ENCODE assay signal across 10 mouse cellular contexts in genomic region chr19:47472881-47473400, GRCm38 (mm10). TPM values are rescaled to one million over a fixed set of nuclear protein-coding genes. Genes with fewer than 3 reads are reported as not detected.
DNase-seq lines count a peak whose midpoint lies in the region; ATAC-seq and TF ChIP-seq lines count a peak whose summit lies in the region.
"Had no signal": no experiment of that assay in that cellular context is flagged by ENCODE, and none has a peak within 500 bp of the region (broad histone marks: within the 10 kb centered on the region; RNA-seq: fewer than 3 reads in every experiment).

No protein-coding gene starts in this region.

- no peak for TF ChIP-seq CTCF in lung, postnatal 0 days (IDR thresholded peaks at IDR 0.05)
- no peak for TF ChIP-seq CTCF in hindbrain, postnatal 0 days (IDR thresholded peaks at IDR 0.05; ENCODE audit: low read depth)

- no peak for TF ChIP-seq EP300 in lung, postnatal 0 days (IDR thresholded peaks at IDR 0.05)

- no peaks in the 10 kb centered on the region for H3K9me3 ChIP-seq in lung, embryonic 16.5 days (ENCODE audit: control insufficient read depth, low read length)
- no peaks in the 10 kb centered on the region for H3K9me3 ChIP-seq in lung, postnatal 0 days (ENCODE audit: low read length)
- H3K9me3 ChIP-seq in hindbrain, postnatal 0 days (ENCODE audit: low read length), result no peaks in the 10 kb centered on the region

- no peak overlapping the region for H3K9ac ChIP-seq in lung, embryonic 16.5 days (ENCODE audit: low read length)
- no peak overlapping the region for H3K9ac ChIP-seq in lung, postnatal 0 days (replicated peaks; ENCODE audit: low read depth)
- H3K9ac ChIP-seq in hindbrain, postnatal 0 days (replicated peaks; ENCODE audit: low read length), result no peak overlapping the region

- DNase-seq in cerebellum, postnatal 14 days, result peak; percentile 22 to 26
- no peak for DNase-seq in cerebellum, adult 8-10 months
- DNase-seq in lung, postnatal 0 days (ENCODE audit: low spot score), result no peak
- DNase-seq in hindbrain, postnatal 0 days (ENCODE audit: low spot score), result peak; percentile 40
- peak; percentile 62 for DNase-seq in testis, postnatal 10 days (ENCODE audit: low spot score)
- DNase-seq in left cerebral cortex, adult 18-20 months (ENCODE audit: low spot score in 2 of 2), result no peak
- DNase-seq: kidney, adult 9 months had no signal

- no peak overlapping the region for H3K27ac ChIP-seq in lung, embryonic 16.5 days (ENCODE audit: low read length)
- H3K27ac ChIP-seq in lung, postnatal 0 days (ENCODE audit: low read length), result no peak overlapping the region
- no peak overlapping the region for H3K27ac ChIP-seq in hindbrain, postnatal 0 days
- H3K27ac ChIP-seq: macrophage had no signal

- no peak overlapping the region for H3K4me3 ChIP-seq in lung, embryonic 16.5 days (ENCODE audit: low read length)
- H3K4me3 ChIP-seq in lung, postnatal 0 days (ENCODE audit: low read depth, low read length), result no peak overlapping the region
- no peak overlapping the region for H3K4me3 ChIP-seq in hindbrain, postnatal 0 days (ENCODE audit: low read length)

- no peaks in the 10 kb centered on the region for H3K27me3 ChIP-seq in lung, embryonic 16.5 days (ENCODE audit: control insufficient read depth, insufficient read depth, low read depth, low read length)
- H3K27me3 ChIP-seq in lung, postnatal 0 days (replicated peaks; ENCODE audit: insufficient read depth, low read length), result no peaks in the 10 kb centered on the region
- H3K27me3 ChIP-seq in hindbrain, postnatal 0 days (ENCODE audit: insufficient read depth, low read length), result no peaks in the 10 kb centered on the region

- no peaks in the 10 kb centered on the region for H3K36me3 ChIP-seq in lung, embryonic 16.5 days (ENCODE audit: control insufficient read depth, insufficient read depth, low read length)
- H3K36me3 ChIP-seq in lung, postnatal 0 days (ENCODE audit: insufficient read depth, low read length), result no peaks in the 10 kb centered on the region
- no peaks in the 10 kb centered on the region for H3K36me3 ChIP-seq in hindbrain, postnatal 0 days (ENCODE audit: insufficient read depth, low read length)

- H3K4me2 ChIP-seq in lung, embryonic 16.5 days (ENCODE audit: low read depth, low read length), result no peak overlapping the region
- H3K4me2 ChIP-seq in lung, postnatal 0 days (replicated peaks; ENCODE audit: low read depth, low read length), result no peak overlapping the region
- H3K4me2 ChIP-seq in hindbrain, postnatal 0 days (ENCODE audit: low read depth, low read length), result peak overlapping the region; percentile 36; the same call in 1 of the 2 replicates

- peak; percentile 15; the same call in 1 of the 2 replicates for ATAC-seq in lung, embryonic 16.5 days (ENCODE audit: low read depth)
- ATAC-seq in lung, postnatal 0 days, result no peak
- 0 out of 2 replicates have a peak, but pooled peaks have one; percentile 43 for ATAC-seq in hindbrain, postnatal 0 days
- no peak for ATAC-seq in granulocyte monocyte progenitor cell, adult 5-6 weeks (replicated peaks; ENCODE audit: poor library complexity, severe bottlenecking)

- no peaks in the 10 kb centered on the region; the same call in 1 of the 2 replicates for H3K4me1 ChIP-seq in lung, embryonic 16.5 days (replicated peaks; ENCODE audit: control insufficient read depth, insufficient read depth, low read length)
- H3K4me1 ChIP-seq in lung, postnatal 0 days (ENCODE audit: insufficient read depth, low read depth, low read length), result no peaks in the 10 kb centered on the region
- peaks cover 7% of the 10 kb centered on the region; the same call in 1 of the 2 replicates for H3K4me1 ChIP-seq in hindbrain, postnatal 0 days (ENCODE audit: insufficient read depth, low read length)

- 37% methylated on average over 15 of the region's 15 CpGs for WGBS in lung, embryonic 16.5 days
- 41% methylated on average over 15 of the region's 15 CpGs for WGBS in lung, postnatal 0 days
- 22% methylated on average over 15 of the region's 15 CpGs for WGBS in hindbrain, postnatal 0 days

RNA-seq across cellular contexts. Expression of gene Sh3pxd2a, which starts 8.7 kb away (rescaled TPM):
- polyA plus RNA-seq in lung, embryonic 16.5 days (2015; fragmentation: Nextera tagmentation; extraction: Ambion mirVana), result 6.1 and 6.6 TPM in 2 replicates
- polyA plus RNA-seq in lung, postnatal 0 days (2015; fragmentation: Nextera tagmentation; extraction: Ambion mirVana), result 5.6 and 6.4 TPM in 2 replicates
- total RNA-seq in hindbrain, postnatal 0 days (2014; rRNA removed), result 21.9 and 25.5 TPM in 2 replicates
- 1.4 and 1.8 TPM in 2 replicates for polyA plus RNA-seq in hindbrain, postnatal 0 days (2015; fragmentation: Nextera tagmentation; extraction: Ambion mirVana)
- total RNA-seq in granulocyte monocyte progenitor cell, adult 5-6 weeks (2014; fragmentation: Nextera tagmentation), result 1.9 and 3.1 TPM in 2 replicates
- 1.1 and 1.2 TPM in 2 replicates for total RNA-seq in granulocyte monocyte progenitor cell, adult 5-6 weeks (2017)
- 10 to 100 TPM; 31.8 to 32.4 TPM for total RNA-seq in left cerebral cortex, adult 18-20 months (2021)

Comparison
In these comparisons a context has a peak if more than half of its experiments do, and no peak if none do; other contexts are left out.
1. DNase-seq: peak in cerebellum, postnatal 14 days (2 of 2), hindbrain, postnatal 0 days (single experiment) and testis, postnatal 10 days (single experiment); none in cerebellum, adult 8-10 months (single experiment), lung, postnatal 0 days (single experiment) and left cerebral cortex, adult 18-20 months (0 of 2).
2. ATAC-seq: peak in lung, embryonic 16.5 days (single experiment) and hindbrain, postnatal 0 days (single experiment); none in lung, postnatal 0 days (single experiment) and granulocyte monocyte progenitor cell, adult 5-6 weeks (single experiment).